Mouse (Mus musculus) heart, postnatal 0 days (tissue): ENCODE measurements around the gene 5430419D17Rik.

Experiments
- CTCF ChIP-seq: IDR thresholded peaks from 2 replicates; pipeline ENCODE4 v1.5.1; 2016; ENCODE audit warnings: antibody characterized with exemption, control low read depth, low read depth
- EP300 ChIP-seq: IDR thresholded peaks from 2 replicates; pipeline ENCODE4 v1.6.1; 2016; ENCODE audit warnings: antibody characterized with exemption, low read depth

- TF ChIP-seq CTCF (no peak), EP300 (no peak)
These were observed 48.9 kb downstream of the 5430419D17Rik start for GRCm38 (mm10) chr7:131223086-131223485.
